Mouse (Mus musculus): Measurements from ENCODE around the gene Pkig. TPM values are rescaled to one million over a fixed set of nuclear protein-coding genes. Genes with fewer than 3 reads are reported as not detected.
A peak's percentile ranks its signal among the peaks of the same experiment; 100 is the strongest.
"Not testable (repeated sequence)": the region's sequence is repeated elsewhere in the genome, so short reads cannot be mapped to it uniquely, and the experiment has no call there.

Pkig gene
- polyA plus RNA-seq, 1 experiment = 64.7 TPM

DNA sequence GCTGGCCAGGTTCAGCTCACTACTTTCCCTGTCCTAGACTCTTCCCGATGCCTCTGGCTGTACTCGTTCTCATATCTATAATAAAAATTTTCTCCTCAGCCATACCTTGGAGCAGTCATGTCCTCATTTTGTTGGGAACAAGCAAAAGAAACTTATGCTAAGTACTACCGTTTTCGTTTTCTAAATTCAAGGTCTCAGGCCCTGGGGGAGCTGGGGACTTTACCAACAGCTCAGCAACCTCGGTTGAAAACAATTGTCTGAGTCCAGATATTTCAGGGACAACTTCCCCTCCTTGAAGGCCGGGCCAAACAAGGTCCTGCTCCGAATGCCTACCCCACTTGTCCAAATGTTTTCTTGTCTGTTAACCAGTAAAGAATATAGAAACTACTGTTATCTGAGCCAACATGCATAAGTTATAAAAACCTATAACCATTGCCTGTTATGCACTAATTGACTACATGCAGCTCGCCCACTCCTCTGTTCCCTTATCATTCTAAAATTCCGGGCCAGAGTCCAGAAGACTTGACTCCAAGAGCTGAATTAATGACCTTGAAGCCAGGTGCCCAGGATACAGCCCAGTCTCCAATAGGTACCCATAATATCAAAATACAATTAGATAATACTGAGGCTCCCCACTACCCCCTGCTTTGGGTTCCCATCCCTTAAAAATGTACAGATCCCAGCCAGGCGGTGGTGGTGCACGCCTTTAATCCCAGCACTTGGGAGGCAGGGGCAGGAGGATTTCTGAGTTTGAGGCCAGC is 12.3 kb upstream of the Pkig start:
- no peak for TF ChIP-seq POLR2A (IDR thresholded peaks at IDR 0.05; ENCODE audit: control insufficient read depth, extremely low read depth, insufficient read depth, low read length, poor library complexity)
- no peak for TF ChIP-seq CTCF (IDR thresholded peaks at IDR 0.05; ENCODE audit: borderline replicate concordance, control insufficient read depth, extremely low read depth, insufficient read depth, low read length, poor library complexity)
- 51% methylated on average over 11 of the region's 11 CpGs for WGBS

DNA sequence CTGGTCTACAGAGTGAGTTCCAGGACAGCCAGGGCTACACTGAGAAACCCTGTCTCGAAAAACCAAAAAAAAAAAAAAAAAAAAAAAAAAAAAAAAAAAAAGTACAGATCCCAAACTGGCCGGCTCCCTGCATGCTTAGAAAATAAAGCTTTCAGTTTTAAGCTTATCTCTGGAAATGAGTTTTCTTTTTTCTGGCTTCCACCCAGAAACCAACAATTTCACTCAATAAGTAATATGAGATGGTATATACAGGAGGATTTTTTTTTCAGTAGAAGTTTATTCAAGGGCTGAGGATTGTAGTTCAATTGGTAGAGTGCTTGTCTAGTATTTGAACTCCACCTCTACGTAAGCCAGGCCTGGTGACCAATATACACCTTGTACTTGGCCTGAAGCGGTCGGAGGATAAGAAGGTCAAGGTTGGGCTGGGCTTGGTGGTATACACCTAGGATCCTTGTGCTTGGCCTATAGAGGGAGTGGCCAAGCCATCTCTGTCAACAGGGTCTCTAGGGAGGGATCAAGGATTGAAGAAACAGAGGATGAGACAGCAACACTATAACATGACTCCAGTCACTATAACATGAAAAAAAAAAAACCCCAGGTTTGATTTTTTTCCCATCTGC is 11.6 kb upstream of the Pkig start:
- TF ChIP-seq CTCF (IDR thresholded peaks at IDR 0.05; ENCODE audit: borderline replicate concordance, control insufficient read depth, extremely low read depth, insufficient read depth, low read length, poor library complexity) = no peak
- no peak for TF ChIP-seq POLR2A (IDR thresholded peaks at IDR 0.05; ENCODE audit: control insufficient read depth, extremely low read depth, insufficient read depth, low read length, poor library complexity)

More for the DNA sequence above, 12.3 kb upstream of the Pkig start:
- no peak for DNase-seq
- Histone ChIP-seq H3K36me3 (ENCODE audit: control insufficient read depth, insufficient read depth, low read length) (no peaks in the 10 kb centered on the region), H3K4me3 (ENCODE audit: control insufficient read depth, insufficient read depth, low read length) (no peak overlapping the region), H3K4me1 (replicated peaks; ENCODE audit: control insufficient read depth, insufficient read depth, low read length) (peaks cover 14% of the 10 kb centered on the region), H3K27me3 (ENCODE audit: control insufficient read depth, insufficient read depth, low read length) (no peaks in the 10 kb centered on the region), H3K27ac (ENCODE audit: control insufficient read depth, insufficient read depth, low read length) (no peak overlapping the region)

DNA sequence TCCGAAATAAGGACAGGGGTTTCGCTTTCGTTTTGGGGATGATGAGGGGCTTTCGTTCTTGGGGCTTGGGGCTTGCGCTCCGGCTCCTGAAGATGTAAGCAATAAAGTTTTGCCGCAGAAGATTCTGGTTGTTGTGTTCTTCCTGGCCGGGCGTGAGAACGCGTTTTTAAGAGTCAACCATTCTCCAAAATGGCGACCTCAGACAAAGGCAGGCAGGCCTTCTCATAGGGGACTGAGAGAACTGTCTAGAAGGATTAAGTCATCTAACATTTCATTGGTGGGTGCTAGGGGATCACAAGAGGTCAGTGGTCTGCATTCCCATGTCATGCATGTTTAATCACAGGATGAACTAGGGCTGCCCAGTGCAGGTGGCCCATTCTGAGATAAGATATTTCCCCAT is 2.5 kb upstream of the Pkig start:
- WGBS = over 99% methylated on average over 9 of the region's 12 CpGs

More for the DNA sequence above, 11.6 kb upstream of the Pkig start:
- H3K27ac ChIP-seq (ENCODE audit: control insufficient read depth, insufficient read depth, low read length) = no peak overlapping the region
- 89% methylated on average over 5 of the region's 5 CpGs for WGBS
- no peak overlapping the region for H3K4me3 ChIP-seq (ENCODE audit: control insufficient read depth, insufficient read depth, low read length)
- no peaks in the 10 kb centered on the region for H3K36me3 ChIP-seq (ENCODE audit: control insufficient read depth, insufficient read depth, low read length)
- H3K4me1 ChIP-seq (replicated peaks; ENCODE audit: control insufficient read depth, insufficient read depth, low read length) = peaks cover 10% of the 10 kb centered on the region
- DNase-seq = no peak
- no peaks in the 10 kb centered on the region for H3K27me3 ChIP-seq (ENCODE audit: control insufficient read depth, insufficient read depth, low read length)

DNA sequence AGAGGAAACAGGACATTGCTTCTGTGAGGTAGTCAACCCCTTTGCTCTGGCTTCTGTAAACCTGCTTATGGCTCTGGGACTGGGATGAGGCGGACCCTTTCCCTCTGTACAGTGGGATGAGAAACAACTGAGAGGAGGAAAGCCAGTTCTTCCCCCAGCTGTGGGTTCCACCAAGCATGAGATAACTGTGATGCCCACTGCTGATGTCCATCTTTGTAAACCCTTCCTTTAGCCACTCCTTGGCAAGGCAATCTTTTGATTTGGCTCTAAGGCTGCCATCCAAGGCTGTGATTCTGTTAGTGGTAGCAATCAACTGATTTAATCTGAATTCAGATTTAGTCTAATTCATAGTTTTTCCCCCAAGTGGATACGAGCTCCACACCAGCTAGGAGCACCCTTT is 700 bp upstream of the Pkig start:
- no peak for TF ChIP-seq CTCF (IDR thresholded peaks at IDR 0.05; ENCODE audit: borderline replicate concordance, control insufficient read depth, extremely low read depth, insufficient read depth, low read length, poor library complexity)
- no peak for TF ChIP-seq POLR2A (IDR thresholded peaks at IDR 0.05; ENCODE audit: control insufficient read depth, extremely low read depth, insufficient read depth, low read length, poor library complexity)
- Histone ChIP-seq H3K36me3 (ENCODE audit: control insufficient read depth, insufficient read depth, low read length) (no peaks in the 10 kb centered on the region), H3K4me1 (replicated peaks; ENCODE audit: control insufficient read depth, insufficient read depth, low read length) (no peaks in the 10 kb centered on the region; the same call in 1 of the 2 replicates), H3K27ac (ENCODE audit: control insufficient read depth, insufficient read depth, low read length) (no peak overlapping the region), H3K4me3 (ENCODE audit: control insufficient read depth, insufficient read depth, low read length) (no peak overlapping the region), H3K27me3 (ENCODE audit: control insufficient read depth, insufficient read depth, low read length) (no peaks in the 10 kb centered on the region)
- whole genome bisulfite sequencing = 91% methylated on average over 2 of the region's 2 CpGs
- no peak for DNase-seq

More for the DNA sequence above, 2.5 kb upstream of the Pkig start:
- not testable (repeated sequence) for H3K4me3 ChIP-seq (ENCODE audit: control insufficient read depth, insufficient read depth, low read length); H3K4me1 ChIP-seq (replicated peaks; ENCODE audit: control insufficient read depth, insufficient read depth, low read length); H3K27me3 ChIP-seq (ENCODE audit: control insufficient read depth, insufficient read depth, low read length); H3K36me3 ChIP-seq (ENCODE audit: control insufficient read depth, insufficient read depth, low read length); H3K27ac ChIP-seq (ENCODE audit: control insufficient read depth, insufficient read depth, low read length); DNase-seq

DNA sequence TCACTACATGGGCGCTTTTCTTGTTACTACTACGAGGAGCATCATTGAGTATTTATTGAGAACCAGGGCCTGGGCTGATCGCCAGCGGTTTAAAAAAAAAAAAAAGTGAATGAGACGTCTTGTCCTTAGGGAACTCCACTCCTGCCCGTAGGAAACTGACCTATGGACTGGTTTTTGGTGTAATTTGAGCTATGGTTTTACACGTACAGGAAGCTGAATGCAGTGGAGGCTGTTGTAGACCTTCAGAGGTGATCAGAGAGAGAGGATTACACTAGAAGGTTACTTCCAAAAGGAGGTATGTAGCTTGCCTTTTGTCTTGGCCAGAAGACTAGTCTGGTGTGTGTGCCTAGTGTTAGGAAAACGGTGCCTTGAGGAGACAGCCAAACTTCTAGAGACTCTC is 755 bp downstream of the Pkig start:
- no peak for DNase-seq
- Histone ChIP-seq H3K4me1 (replicated peaks; ENCODE audit: control insufficient read depth, insufficient read depth, low read length) (no peaks in the 10 kb centered on the region; the same call in 1 of the 2 replicates), H3K27ac (ENCODE audit: control insufficient read depth, insufficient read depth, low read length) (no peak overlapping the region), H3K36me3 (ENCODE audit: control insufficient read depth, insufficient read depth, low read length) (no peaks in the 10 kb centered on the region), H3K4me3 (ENCODE audit: control insufficient read depth, insufficient read depth, low read length) (peak overlapping the region; percentile 87; the same call in 1 of the 2 replicates), H3K27me3 (ENCODE audit: control insufficient read depth, insufficient read depth, low read length) (no peaks in the 10 kb centered on the region)
- TF ChIP-seq CTCF (IDR thresholded peaks at IDR 0.05; ENCODE audit: borderline replicate concordance, control insufficient read depth, extremely low read depth, insufficient read depth, low read length, poor library complexity) (no peak), POLR2A (IDR thresholded peaks at IDR 0.05; ENCODE audit: control insufficient read depth, extremely low read depth, insufficient read depth, low read length, poor library complexity) (no peak)
- 10% methylated on average over 8 of the region's 8 CpGs for WGBS

DNA sequence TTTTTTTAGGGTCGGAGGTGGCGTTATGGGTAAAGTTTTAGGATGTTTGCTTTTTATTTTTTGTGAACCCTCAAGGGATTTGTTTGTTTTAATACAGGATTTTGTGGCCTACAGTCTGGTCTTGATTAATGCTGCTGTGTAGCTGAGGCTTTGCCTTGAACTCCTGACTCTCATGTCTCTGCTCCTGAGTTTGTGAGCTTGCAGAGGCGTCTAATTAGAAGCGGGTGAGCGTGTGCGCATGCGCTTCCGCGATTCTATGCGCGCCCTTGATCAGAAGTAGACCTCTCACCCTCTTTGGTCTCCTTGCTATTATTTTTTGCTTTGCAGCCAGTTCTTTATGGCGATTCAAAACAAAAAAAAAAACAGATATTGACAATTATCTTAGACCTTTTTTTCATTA is 1.2 kb downstream of the Pkig start:
- Histone ChIP-seq H3K27me3 (ENCODE audit: control insufficient read depth, insufficient read depth, low read length) (no peaks in the 10 kb centered on the region), H3K4me1 (replicated peaks; ENCODE audit: control insufficient read depth, insufficient read depth, low read length) (no peaks in the 10 kb centered on the region; the same call in 1 of the 2 replicates), H3K27ac (ENCODE audit: control insufficient read depth, insufficient read depth, low read length) (no peak overlapping the region), H3K4me3 (ENCODE audit: control insufficient read depth, insufficient read depth, low read length) (no peak overlapping the region), H3K36me3 (ENCODE audit: control insufficient read depth, insufficient read depth, low read length) (no peaks in the 10 kb centered on the region)
- no peak for TF ChIP-seq POLR2A (IDR thresholded peaks at IDR 0.05; ENCODE audit: control insufficient read depth, extremely low read depth, insufficient read depth, low read length, poor library complexity)
- TF ChIP-seq CTCF (IDR thresholded peaks at IDR 0.05; ENCODE audit: borderline replicate concordance, control insufficient read depth, extremely low read depth, insufficient read depth, low read length, poor library complexity) = no peak
- 90% methylated on average over 12 of the region's 12 CpGs for WGBS
- DNase-seq = no peak

All from thymus, adult 2 months (tissue).